Mouse (Mus musculus): ENCODE measurements at regions not wholly inside any gene's neighbourhood (a gene's known extent, or its start where the extent isn't known, plus 50 kb on each side); places are given as distances from the start of the nearest gene placed in this dataset.
A peak's percentile ranks its signal among the peaks of the same experiment; 100 is the strongest.

GRCm38 (mm10) chr4:125265575-125265974 is 137.9 kb upstream of the Zc3h12a start:
- peak; percentile 4 for DNase-seq

GRCm38 (mm10) chr4:125265065-125265464 is 137.4 kb upstream of the Zc3h12a start:
- no peak for DNase-seq

- DNase-seq = no peak
Observed at GRCm38 (mm10) chr4:125261547-125261946, 133.9 kb upstream of the Zc3h12a start.

- DNase-seq = no peak
Observed at GRCm38 (mm10) chr4:125259306-125259705, 131.7 kb upstream of the Zc3h12a start.

- DNase-seq = no peak
Observed at GRCm38 (mm10) chr4:125257916-125258315, 130.3 kb upstream of the Zc3h12a start.

GRCm38 (mm10) chr4:125253161-125253560 is 125.5 kb upstream of the Zc3h12a start:
- DNase-seq = no peak

GRCm38 (mm10) chr4:125252228-125252627 is 124.6 kb upstream of the Zc3h12a start:
- DNase-seq = no peak

- no peak for DNase-seq
Observed at GRCm38 (mm10) chr4:125249061-125249460, 121.4 kb upstream of the Zc3h12a start.

- no peak for DNase-seq
Observed at GRCm38 (mm10) chr4:125246171-125246570, 118.5 kb upstream of the Zc3h12a start.

- DNase-seq = no peak
Observed at GRCm38 (mm10) chr4:125242512-125242911, 114.9 kb upstream of the Zc3h12a start.

GRCm38 (mm10) chr4:125241577-125242262 is 114.1 kb upstream of the Zc3h12a start:
- DNase-seq = no peak

GRCm38 (mm10) chr4:125231711-125232260 is 104.1 kb upstream of the Zc3h12a start:
- DNase-seq = no peak

GRCm38 (mm10) chr4:125227194-125227593 is 99.6 kb upstream of the Zc3h12a start:
- DNase-seq = no peak

- DNase-seq = no peak
Observed at GRCm38 (mm10) chr4:125222922-125223321, 95.3 kb upstream of the Zc3h12a start.

- no peak for DNase-seq
Observed at GRCm38 (mm10) chr4:125220314-125220713, 92.7 kb upstream of the Zc3h12a start.

- DNase-seq = no peak
Observed at GRCm38 (mm10) chr4:125219209-125219608, 91.6 kb upstream of the Zc3h12a start.

- no peak for DNase-seq
Observed at GRCm38 (mm10) chr4:125214306-125214705, 86.7 kb upstream of the Zc3h12a start.

- DNase-seq = no peak
Observed at GRCm38 (mm10) chr4:125212176-125212530, 84.5 kb upstream of the Zc3h12a start.

- DNase-seq = no peak
Observed at GRCm38 (mm10) chr4:125211459-125212175, 84.0 kb upstream of the Zc3h12a start.

GRCm38 (mm10) chr4:125210719-125211118 is 83.1 kb upstream of the Zc3h12a start:
- DNase-seq = no peak

- DNase-seq = no peak
Observed at GRCm38 (mm10) chr4:125208136-125208915, 80.7 kb upstream of the Zc3h12a start.

GRCm38 (mm10) chr4:125203521-125203920 is 75.9 kb upstream of the Zc3h12a start:
- DNase-seq = no peak

- no peak for DNase-seq
Observed at GRCm38 (mm10) chr4:125201638-125202325, 74.1 kb upstream of the Zc3h12a start.
